Mouse (Mus musculus) cortical plate, adult 2 months (tissue): ENCODE results near the gene Arl14. TPM values are rescaled to one million over a fixed set of nuclear protein-coding genes. Genes with fewer than 3 reads are reported as not detected.
"Not testable (repeated sequence)": the region's sequence is repeated elsewhere in the genome, so short reads cannot be mapped to it uniquely, and the experiment has no call there.

ENCODE experiments used
- H3K27ac ChIP-seq: fragments of 200-500 bp; 2 replicates; pipeline ENCODE4 v1.5.1; 2012; ENCODE audit warnings: low read length, control low read depth, inconsistent platforms; ENCODE audit not compliant: insufficient read depth
- H3K4me1 ChIP-seq: fragments of 200-500 bp; 2 replicates; pipeline ENCODE4 v1.6.1; 2011; ENCODE audit warnings: low read length; ENCODE audit not compliant: control insufficient read depth, insufficient read depth
- H3K4me3 ChIP-seq: fragments of 200-500 bp; 2 replicates; pipeline ENCODE4 v1.5.1; 2011; ENCODE audit warnings: mild to moderate bottlenecking, low read length, control low read depth; ENCODE audit not compliant: insufficient read depth
- CTCF ChIP-seq: fragments of 200-500 bp; IDR thresholded peaks from 2 replicates; pipeline ENCODE4 v1.5.1; 2011; ENCODE audit warnings: mild to moderate bottlenecking, control low read depth, low read length; ENCODE audit not compliant: insufficient read depth; ENCODE audit errors: extremely low read depth
- POLR2A ChIP-seq: fragments of 200-500 bp; IDR thresholded peaks from 2 replicates; pipeline ENCODE4 v1.6.1; 2011; ENCODE audit warnings: mild to moderate bottlenecking, low read length, control low read depth; ENCODE audit not compliant: insufficient read depth; ENCODE audit errors: extremely low read depth
- polyA plus RNA-seq: library from polyadenylated mRNA; depleted of rRNA; stranded (reverse); fragments of >200 nt; gene quantifications from 2 replicates; pipeline ENCODE4 v1.2.3, GENCODE M21; 2012; rRNA removed

The Arl14 gene
- polyA plus RNA-seq, 1 experiment, result not detected

DNA sequence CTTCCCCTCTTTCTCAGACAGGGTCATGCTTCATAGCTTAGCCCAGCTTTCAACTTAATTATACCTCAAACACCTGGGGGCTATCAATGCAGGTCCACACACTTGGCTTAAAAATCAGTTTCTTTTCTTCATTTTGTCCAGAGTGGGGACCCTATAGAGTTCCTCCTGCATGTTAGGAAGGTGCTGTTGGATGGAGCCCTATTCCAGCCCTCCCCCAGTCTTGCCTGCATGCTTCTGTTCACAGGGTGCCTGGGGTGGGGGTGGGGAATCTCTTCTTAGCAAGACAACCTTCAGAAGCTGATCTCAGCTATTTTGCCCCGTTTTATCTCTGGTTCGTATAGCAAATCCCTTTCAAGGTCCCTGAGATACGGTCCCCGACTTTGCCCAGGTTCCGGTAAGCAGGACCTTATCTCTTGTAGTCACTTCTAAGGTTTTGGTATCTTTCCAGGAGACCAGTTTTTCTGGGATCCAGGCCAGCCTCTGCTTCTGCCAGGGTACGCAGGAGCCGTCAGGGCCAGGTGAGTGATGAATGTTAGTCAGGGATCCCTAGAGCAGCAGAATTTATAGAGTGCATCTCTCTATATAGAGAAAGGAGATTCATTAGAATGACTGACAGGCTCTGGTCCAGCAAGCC, 40.9 kb downstream of the Arl14 start:
- Histone ChIP-seq H3K27ac (no peak overlapping the region), H3K4me3 (no peak overlapping the region), H3K4me1 (no peaks in the 10 kb centered on the region)
- TF ChIP-seq CTCF (no peak), POLR2A (no peak)

DNA sequence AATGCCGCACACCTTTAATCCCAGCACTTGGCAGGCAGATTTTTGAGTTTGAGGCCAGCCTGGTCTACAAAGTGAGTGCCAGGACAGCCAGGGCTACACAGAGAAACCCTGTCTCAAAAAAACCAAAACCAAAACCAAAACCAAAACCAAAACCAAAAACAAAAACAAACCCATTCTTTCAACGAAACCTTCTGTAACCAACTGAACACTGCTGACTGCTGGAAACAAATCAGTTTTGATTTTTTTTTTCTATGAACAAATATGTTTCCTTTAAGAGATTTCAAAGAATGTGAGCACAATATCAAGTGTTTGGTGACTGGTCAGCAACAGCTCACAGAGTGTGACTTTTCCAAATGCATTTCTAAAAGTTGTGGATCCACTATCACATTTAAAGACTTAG, 42.1 kb downstream of the Arl14 start:
- not testable (repeated sequence) for H3K4me3 ChIP-seq, H3K27ac ChIP-seq, H3K4me1 ChIP-seq

DNA sequence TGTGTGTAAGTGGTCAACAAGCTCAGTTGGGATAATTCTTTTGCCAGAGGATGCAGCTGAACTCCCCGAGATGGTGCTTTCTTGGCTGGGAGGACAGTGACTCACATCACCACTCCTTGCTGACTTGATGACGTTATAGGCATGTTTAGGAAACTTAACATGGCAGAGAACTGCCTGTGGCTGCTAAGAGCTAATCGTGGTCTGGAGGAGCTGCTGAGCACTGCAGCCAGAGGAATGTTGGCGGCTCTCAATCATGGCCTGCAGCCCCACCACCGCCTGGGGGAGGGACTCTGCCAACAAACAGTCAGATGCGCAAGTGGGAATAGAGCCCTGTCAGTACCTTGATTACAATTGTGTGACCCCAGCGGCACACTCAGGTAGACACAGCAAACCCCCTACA, 49.6 kb downstream of the Arl14 start:
- H3K27ac ChIP-seq, result no peak overlapping the region
- no peaks in the 10 kb centered on the region for H3K4me1 ChIP-seq
- TF ChIP-seq POLR2A, result no peak
- TF ChIP-seq CTCF, result no peak
- no peak overlapping the region for H3K4me3 ChIP-seq

Other genes with a start within 250 kb of the Arl14 start
- 17.0 and 21.4 TPM in 2 replicates for gene Ift80, start 217.8 kb upstream of the Arl14 start, polyA plus RNA-seq
- gene Smc4, start 217.7 kb upstream of the Arl14 start, polyA plus RNA-seq, result 4.3 and 4.5 TPM in 2 replicates
- gene Trim59, start 177.7 kb upstream of the Arl14 start, polyA plus RNA-seq, result 10.5 and 13.4 TPM in 2 replicates
- gene Kpna4, start 95.3 kb upstream of the Arl14 start, polyA plus RNA-seq, result 31.3 TPM in 2 replicates
- gene Ppm1l, start 94.4 kb downstream of the Arl14 start, polyA plus RNA-seq, result 35.3 and 37.7 TPM in 2 replicates